Mouse (Mus musculus): ENCODE data around the gene Slc35e1. TPM values are rescaled to one million over a fixed set of nuclear protein-coding genes. Genes with fewer than 3 reads are reported as not detected.

Gene Slc35e1
- polyA plus RNA-seq (2012; rRNA removed; ENCODE audit: low replicate concordance) = 57.5 and 72.3 TPM in 2 replicates

GRCm38 (mm10) chr8:72491680-72492621 lies at the start of gene Slc35e1:
TSS of gene Slc35e1 (minus strand) at chr8:72492614.

DNA sequence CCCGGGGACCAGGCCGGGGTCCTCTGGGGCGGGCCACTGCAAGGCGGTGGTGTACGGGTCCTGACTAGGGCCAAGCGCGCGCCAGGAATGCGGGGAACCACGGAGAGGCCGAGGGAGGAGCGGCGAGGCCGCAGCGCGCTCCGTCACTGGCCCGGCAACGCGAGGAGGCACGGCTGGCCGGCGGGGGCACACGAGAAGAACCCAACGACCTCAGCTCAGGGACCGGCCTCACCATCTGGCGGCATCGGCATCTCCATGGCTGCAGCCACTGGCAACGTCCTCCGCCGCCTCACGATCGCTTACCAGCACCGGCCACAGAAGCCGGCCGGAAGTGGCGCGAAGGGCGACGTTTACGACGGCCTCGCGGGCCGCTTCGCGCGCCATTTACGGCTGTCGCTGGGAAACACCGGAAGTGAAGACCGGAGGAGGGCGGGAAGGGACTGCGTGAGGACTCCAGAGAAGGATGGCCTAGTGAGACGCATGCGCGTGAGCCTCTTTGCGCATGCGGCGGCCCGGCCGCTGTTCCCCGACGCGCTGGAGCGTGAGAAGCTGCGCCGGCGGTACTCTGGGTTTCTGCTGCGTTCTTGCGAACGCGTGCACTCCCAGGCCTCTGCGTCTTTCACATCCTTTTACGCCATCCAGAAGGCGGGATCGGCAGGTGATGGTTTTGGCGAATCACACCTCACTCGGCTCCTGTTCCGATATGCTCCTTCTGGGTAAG lies 17.4 kb downstream of the Slc35e1 start, which contains the start of gene Cherp:
TSS of gene Cherp (minus strand) at position 401 of the 721 bp plus-strand sequence.

DNA sequence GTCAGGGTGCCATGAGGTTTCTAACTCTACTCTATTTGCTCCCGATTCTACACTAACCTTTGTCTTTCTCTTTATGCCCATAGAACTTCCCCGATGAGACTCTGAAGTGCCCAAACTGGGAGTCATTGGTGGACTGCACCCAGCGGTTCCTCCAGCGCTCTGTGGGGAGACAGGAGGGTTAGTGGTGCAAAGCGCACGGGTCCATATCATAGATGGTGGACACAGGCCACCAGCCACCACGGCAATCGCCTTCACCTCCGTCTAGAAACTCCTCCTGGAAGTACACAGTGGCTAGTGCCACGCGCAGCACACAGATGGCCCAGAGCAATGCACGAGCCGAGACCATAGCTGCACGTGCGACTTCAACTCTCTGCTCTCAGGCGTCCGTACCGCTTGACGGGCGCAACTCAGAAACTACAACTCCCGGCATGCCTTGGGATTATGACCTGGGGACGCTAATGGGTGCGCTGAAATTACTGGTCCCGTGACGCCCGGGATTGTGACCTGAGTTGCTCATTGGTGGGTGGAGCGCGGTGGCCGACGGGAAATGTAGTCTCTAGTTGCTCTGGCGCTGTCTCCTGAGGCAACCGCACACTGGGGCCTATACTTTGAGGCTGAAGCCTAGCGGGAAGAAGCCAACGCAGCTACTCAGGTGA lies 48.9 kb downstream of the Slc35e1 start, which contains the start of the genes Calr3 and 1700030K09Rik:
TSS of gene Calr3 (minus strand) at position 533 of the 656 bp plus-strand sequence.
TSS of gene 1700030K09Rik (plus strand) at position 543 of the 656 bp plus-strand sequence.

Other genes starting within 250 kb of the Slc35e1 start
- 0.97 and 5.8 TPM in 2 replicates for gene Gm10282, start 187.4 kb downstream of the Slc35e1 start, polyA plus RNA-seq (2012; rRNA removed; ENCODE audit: low replicate concordance)
- 40.8 and 44.3 TPM in 2 replicates for gene Klf2, start 173.6 kb downstream of the Slc35e1 start, polyA plus RNA-seq (2012; rRNA removed; ENCODE audit: low replicate concordance)
- 39.9 and 63.3 TPM in 2 replicates for gene Eps15l1, start 71.2 kb downstream of the Slc35e1 start, polyA plus RNA-seq (2012; rRNA removed; ENCODE audit: low replicate concordance)
- 1.1 and 1.5 TPM in 2 replicates for gene Calr3, start 48.7 kb downstream of the Slc35e1 start, polyA plus RNA-seq (2012; rRNA removed; ENCODE audit: low replicate concordance)
- gene 1700030K09Rik, start 48.7 kb downstream of the Slc35e1 start, polyA plus RNA-seq (2012; rRNA removed; ENCODE audit: low replicate concordance) = 12.2 and 12.9 TPM in 2 replicates
- 32.7 and 63.7 TPM in 2 replicates for gene Cherp, start 17.4 kb downstream of the Slc35e1 start, polyA plus RNA-seq (2012; rRNA removed; ENCODE audit: low replicate concordance)
- 6.7 and 13.7 TPM in 2 replicates for gene Med26, start 55.7 kb upstream of the Slc35e1 start, polyA plus RNA-seq (2012; rRNA removed; ENCODE audit: low replicate concordance)
- 41.0 and 55.8 TPM in 2 replicates for gene Smim7, start 78.5 kb upstream of the Slc35e1 start, polyA plus RNA-seq (2012; rRNA removed; ENCODE audit: low replicate concordance)
- 13.1 and 36.4 TPM in 2 replicates for gene Tmem38a, start 79.4 kb upstream of the Slc35e1 start, polyA plus RNA-seq (2012; rRNA removed; ENCODE audit: low replicate concordance)
- gene Nwd1, start 154.1 kb upstream of the Slc35e1 start, polyA plus RNA-seq (2012; rRNA removed; ENCODE audit: low replicate concordance) = 0.06 and 0.90 TPM in 2 replicates
- gene Sin3b, start 230.7 kb upstream of the Slc35e1 start, polyA plus RNA-seq (2012; rRNA removed; ENCODE audit: low replicate concordance) = 177 and 178 TPM in 2 replicates

Measured in subcutaneous adipose tissue, adult 2 months (tissue).